Mouse (Mus musculus) embryonic facial prominence, embryonic 14.5 days (tissue): ENCODE measurements around the gene Rabggta. TPM values are rescaled to one million over a fixed set of nuclear protein-coding genes. Genes with fewer than 3 reads are reported as not detected.

ENCODE experiments used
- ATAC-seq: fragments of 200-750 bp; cut with Nextera tagmentation; 2 replicates; pipeline ENCODE4 v1.8.0; 2017; ENCODE audit warnings: low read depth, moderate number of reproducible peaks, moderate TSS enrichment
- DNase-seq: peaks from one replicate; pipeline ENCODE4 v3.0.0-alpha.2; 2015; ENCODE audit warnings: low spot score
- H3K27ac ChIP-seq: fragments of 300-500 bp; sonication (generic); replicated peaks from 2 replicates; pipeline ENCODE4 v1.5.1; 2014; ENCODE audit warnings: low read depth, mild to moderate bottlenecking, low read length, moderate library complexity
- H3K27me3 ChIP-seq: fragments of 300-500 bp; sonication (generic); replicated peaks from 2 replicates; pipeline ENCODE4 v1.6.1; 2014; ENCODE audit warnings: low read length; ENCODE audit not compliant: control insufficient read depth, insufficient read depth
- H3K36me3 ChIP-seq: fragments of 300-500 bp; sonication (generic); 2 replicates; pipeline ENCODE4 v1.6.1; 2014; ENCODE audit warnings: low read length, mixed read lengths; ENCODE audit not compliant: control insufficient read depth, insufficient read depth
- H3K4me1 ChIP-seq: fragments of 300-500 bp; sonication (generic); 2 replicates; pipeline ENCODE4 v1.6.1; 2014; ENCODE audit warnings: antibody characterized with exemption, low read length; ENCODE audit not compliant: control insufficient read depth, insufficient read depth
- H3K4me2 ChIP-seq: fragments of 300-500 bp; sonication (generic); 2 replicates; pipeline ENCODE4 v1.6.1; 2014; ENCODE audit warnings: low read depth, mild to moderate bottlenecking, low read length, moderate library complexity, mixed read lengths
- H3K4me3 ChIP-seq: fragments of 300-500 bp; sonication (generic); 2 replicates; pipeline ENCODE4 v1.5.1; 2014; ENCODE audit warnings: low read depth, mild to moderate bottlenecking, low read length
- H3K9ac ChIP-seq: fragments of 300-500 bp; sonication (generic); 2 replicates; pipeline ENCODE4 v1.6.1; 2014; ENCODE audit warnings: low read depth, mild to moderate bottlenecking, low read length, moderate library complexity, mixed read lengths
- H3K9me3 ChIP-seq: fragments of 300-500 bp; sonication (generic); 2 replicates; pipeline ENCODE4 v1.6.1; 2016; ENCODE audit warnings: low read length; ENCODE audit not compliant: control insufficient read depth
- WGBS: fragments of 180-500 bp; shearing (Covaris S2); extraction: QIAGEN DNeasy Blood & Tissue Kit; methylation state at CpG from one replicate; pipeline ENCODE4 v1.1.7; 2014; 5-methylcytosine and 5-hydroxymethylcytosine counted together
- polyA plus RNA-seq: library from polyadenylated mRNA; unstranded; fragments of >200 nt; fragmentation: Nextera tagmentation; extraction: Ambion mirVana; gene quantifications from 2 replicates; pipeline ENCODE4 v1.2.1, GENCODE M21; 2014

The Rabggta gene
- polyA plus RNA-seq, 1 experiment from 2014 or later, result 20.7 TPM

- DNase-seq (peak; percentile 44), ATAC-seq (peak; percentile 50; the same call in 1 of the 2 replicates)
- peaks cover 15% of the 10 kb centered on the region for H3K27me3 ChIP-seq
- 23% methylated on average over 6 of the region's 6 CpGs for WGBS
- H3K4me3 ChIP-seq, result no peak overlapping the region
- no peak overlapping the region for H3K4me2 ChIP-seq
- no peak overlapping the region; the same call in 1 of the 2 replicates for H3K27ac ChIP-seq
- peaks cover 28% of the 10 kb centered on the region for H3K36me3 ChIP-seq
- H3K9ac ChIP-seq, result no peak overlapping the region
- H3K4me1 ChIP-seq, result no peaks in the 10 kb centered on the region; the same call in 1 of the 2 replicates
- no peaks in the 10 kb centered on the region for H3K9me3 ChIP-seq
Observed at GRCm38 (mm10) chr14:55714893-55715292, 7.2 kb downstream of the Rabggta start.

- Histone ChIP-seq H3K4me1 (no peaks in the 10 kb centered on the region; the same call in 1 of the 2 replicates), H3K27me3 (peaks cover 15% of the 10 kb centered on the region), H3K36me3 (peaks cover 22% of the 10 kb centered on the region), H3K27ac (no peak within 1 kb of the TSS), H3K4me3 (peak within 1 kb of the TSS; percentile 15), H3K9ac (peak within 1 kb of the TSS; percentile 46; the same call in 1 of the 2 replicates), H3K9me3 (no peaks in the 10 kb centered on the region), H3K4me2 (peak within 1 kb of the TSS; percentile 44)
- 13% methylated on average over 4 of the region's 4 CpGs for WGBS
- no peak for DNase-seq
- no peak for ATAC-seq
Observed at GRCm38 (mm10) chr14:55713729-55714122, 8.3 kb downstream of the Rabggta start, which contains the start of gene Tgm1. Gene Tgm1, minus strand, starts transcription at chr14:55713926.

GRCm38 (mm10) chr14:55713007-55713728, 8.9 kb downstream of the Rabggta start:
- Histone ChIP-seq H3K4me3 (peak overlapping the region; percentile 15), H3K4me1 (no peaks in the 10 kb centered on the region; the same call in 1 of the 2 replicates), H3K4me2 (peak overlapping the region; percentile 44), H3K9me3 (no peaks in the 10 kb centered on the region), H3K36me3 (peaks cover 17% of the 10 kb centered on the region), H3K27me3 (peaks cover 15% of the 10 kb centered on the region), H3K27ac (no peak overlapping the region), H3K9ac (peak overlapping the region; percentile 46; the same call in 1 of the 2 replicates)
- WGBS, result 17% methylated on average over 25 of the region's 25 CpGs
- peak; percentile 35 for DNase-seq
- peak; percentile 30; the same call in 1 of the 2 replicates for ATAC-seq

GRCm38 (mm10) chr14:55711786-55712185, 10.3 kb downstream of the Rabggta start:
- Histone ChIP-seq H3K9me3 (no peaks in the 10 kb centered on the region), H3K9ac (no peak overlapping the region), H3K4me3 (no peak overlapping the region), H3K27me3 (peaks cover 15% of the 10 kb centered on the region), H3K36me3 (peaks cover 9% of the 10 kb centered on the region), H3K27ac (no peak overlapping the region), H3K4me1 (no peaks in the 10 kb centered on the region; the same call in 1 of the 2 replicates), H3K4me2 (no peak overlapping the region)
- ATAC-seq (no peak), DNase-seq (no peak)
- WGBS, result 79% methylated on average over 7 of the region's 7 CpGs

- Histone ChIP-seq H3K4me2 (no peak overlapping the region), H3K9ac (no peak overlapping the region), H3K9me3 (no peaks in the 10 kb centered on the region), H3K27ac (no peak overlapping the region), H3K4me3 (no peak overlapping the region), H3K4me1 (no peaks in the 10 kb centered on the region; the same call in 1 of the 2 replicates), H3K36me3 (no peaks in the 10 kb centered on the region), H3K27me3 (peaks cover 15% of the 10 kb centered on the region)
- DNase-seq (no peak), ATAC-seq (no peak)
- 84% methylated on average over 4 of the region's 4 CpGs for WGBS
Observed at GRCm38 (mm10) chr14:55709509-55709908, 12.6 kb downstream of the Rabggta start.

GRCm38 (mm10) chr14:55707397-55707796, 14.7 kb downstream of the Rabggta start:
- no peak for ATAC-seq
- Histone ChIP-seq H3K4me1 (no peaks in the 10 kb centered on the region), H3K9me3 (no peaks in the 10 kb centered on the region), H3K9ac (no peak overlapping the region), H3K4me3 (no peak overlapping the region), H3K27me3 (peaks cover 6% of the 10 kb centered on the region), H3K36me3 (no peaks in the 10 kb centered on the region), H3K27ac (no peak overlapping the region), H3K4me2 (no peak overlapping the region)
- no peak for DNase-seq
- WGBS, result 85% methylated on average over 5 of the region's 5 CpGs

DNA sequence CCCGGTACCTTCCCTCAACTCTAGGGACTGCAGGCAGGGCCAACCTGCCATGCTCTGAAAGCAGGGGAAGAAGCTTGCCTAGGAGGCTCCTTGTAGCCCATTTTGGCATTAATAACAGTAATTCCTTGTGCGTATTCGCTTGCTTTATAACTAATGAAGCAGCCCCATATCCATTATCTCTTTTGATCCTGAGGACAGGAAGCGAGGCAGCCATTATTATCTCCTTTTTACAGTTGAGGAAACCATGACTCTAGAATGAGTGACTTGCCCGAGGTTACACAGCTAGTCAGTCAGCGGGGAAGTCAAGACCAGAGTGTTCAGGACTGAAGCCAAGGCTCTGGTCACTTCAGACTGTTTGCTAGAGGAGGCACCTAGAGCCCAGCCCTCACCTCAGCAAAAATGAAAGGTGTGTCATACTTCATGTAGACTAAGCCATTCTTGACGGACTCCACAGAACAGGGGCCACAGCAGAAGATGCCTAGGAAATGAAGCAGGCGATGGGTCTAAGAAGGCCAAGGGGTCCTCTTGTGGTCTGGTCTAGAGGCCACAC, 15.9 kb downstream of the Rabggta start:
- no peaks in the 10 kb centered on the region for H3K36me3 ChIP-seq
- H3K9me3 ChIP-seq, result no peaks in the 10 kb centered on the region
- H3K27ac ChIP-seq, result no peak overlapping the region
- H3K4me3 ChIP-seq, result no peak overlapping the region
- WGBS, result 89% methylated on average over 8 of the region's 8 CpGs
- no peak overlapping the region for H3K4me2 ChIP-seq
- no peaks in the 10 kb centered on the region for H3K4me1 ChIP-seq
- ATAC-seq, result no peak
- no peak overlapping the region for H3K9ac ChIP-seq
- no peak for DNase-seq
- H3K27me3 ChIP-seq, result no peaks in the 10 kb centered on the region

DNA sequence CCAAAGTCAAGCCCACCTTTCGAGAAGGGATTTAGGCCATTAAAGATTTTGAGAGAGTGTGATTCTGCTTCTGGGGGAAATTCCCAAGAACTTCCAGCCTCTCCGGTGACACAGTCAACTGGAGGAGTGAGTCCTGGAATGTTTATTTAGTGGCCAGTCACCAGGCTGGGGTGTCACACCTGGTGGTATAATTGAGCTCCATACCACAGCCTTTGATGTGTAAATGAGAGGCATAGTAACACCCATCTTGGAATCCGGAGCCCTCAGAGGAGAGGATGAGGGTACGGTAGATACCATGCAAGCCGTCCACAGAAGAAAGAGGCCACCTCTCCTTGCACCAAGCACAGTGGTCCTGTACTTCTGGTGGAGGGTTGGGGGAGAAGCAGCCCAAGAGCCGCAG, 19.3 kb downstream of the Rabggta start:
- Histone ChIP-seq H3K27me3 (no peaks in the 10 kb centered on the region), H3K27ac (no peak overlapping the region), H3K4me1 (no peaks in the 10 kb centered on the region), H3K9me3 (no peaks in the 10 kb centered on the region), H3K36me3 (no peaks in the 10 kb centered on the region), H3K4me3 (no peak overlapping the region), H3K4me2 (no peak overlapping the region), H3K9ac (no peak overlapping the region)
- ATAC-seq, result no peak
- 62% methylated on average over 6 of the region's 6 CpGs for WGBS
- no peak for DNase-seq
